Mouse (Mus musculus): ENCODE measurements at regions not wholly inside any gene's neighbourhood (a gene's known extent, or its start where the extent isn't known, plus 50 kb on each side); places are given as distances from the start of the nearest gene placed in this dataset.

DNA sequence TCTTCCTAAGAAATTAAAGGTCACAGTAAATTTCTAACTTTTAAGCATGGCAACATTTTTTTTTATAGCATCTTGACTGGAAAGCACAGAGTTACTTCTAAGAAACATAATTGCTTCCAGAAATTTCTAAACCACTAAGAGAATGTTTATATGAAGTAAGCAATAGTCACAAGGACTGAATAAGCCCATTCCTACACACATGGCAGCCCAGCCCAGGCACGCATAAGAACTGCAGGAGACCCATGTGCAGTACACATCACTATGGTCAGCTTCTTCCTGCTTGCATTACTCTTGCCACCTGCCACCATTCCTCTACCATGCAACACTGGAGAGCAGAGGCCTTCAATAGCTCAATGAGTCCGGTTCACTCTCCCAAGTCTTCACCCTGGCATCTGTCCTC lies 201.4 kb upstream of the Cxadr start:
- TF ChIP-seq POLR2A (IDR thresholded peaks at IDR 0.05; ENCODE audit: extremely low read depth, insufficient read depth, low read length): no peak
- no peak for TF ChIP-seq CTCF (IDR thresholded peaks at IDR 0.05; ENCODE audit: low read depth, low read length)
